Mouse (Mus musculus): ENCODE data around the gene Rfx7.
"Not testable (repeated sequence)": the region's sequence is repeated elsewhere in the genome, so short reads cannot be mapped to it uniquely, and the experiment has no call there.

Rfx7 gene

GRCm38 (mm10) chr9:72558780-72559179 lies 26.7 kb downstream of the Rfx7 start:
- no peak for DNase-seq

- no peak for DNase-seq
Observed at GRCm38 (mm10) chr9:72560316-72560715, 28.3 kb downstream of the Rfx7 start.

- DNase-seq, result no peak
Observed at GRCm38 (mm10) chr9:72563277-72563676, 31.2 kb downstream of the Rfx7 start.

GRCm38 (mm10) chr9:72567116-72567515 lies 35.1 kb downstream of the Rfx7 start:
- DNase-seq, result no peak

GRCm38 (mm10) chr9:72580216-72580615 lies 48.2 kb downstream of the Rfx7 start:
- DNase-seq, result no peak

GRCm38 (mm10) chr9:72590861-72591260 lies 58.8 kb downstream of the Rfx7 start:
- DNase-seq, result no peak

GRCm38 (mm10) chr9:72592016-72592415 lies 60.0 kb downstream of the Rfx7 start:
- no peak for DNase-seq

- DNase-seq, result not testable (repeated sequence)
Observed at GRCm38 (mm10) chr9:72594656-72595055, 62.6 kb downstream of the Rfx7 start.

- no peak for DNase-seq
Observed at GRCm38 (mm10) chr9:72600142-72600541, 68.1 kb downstream of the Rfx7 start.

GRCm38 (mm10) chr9:72609771-72610170 lies 77.7 kb downstream of the Rfx7 start:
- no peak for DNase-seq

GRCm38 (mm10) chr9:72613884-72614283 lies 81.8 kb downstream of the Rfx7 start:
- no peak for DNase-seq

GRCm38 (mm10) chr9:72614786-72615480 lies 82.9 kb downstream of the Rfx7 start:
- DNase-seq, result no peak

GRCm38 (mm10) chr9:72618037-72618436 lies 86.0 kb downstream of the Rfx7 start:
- DNase-seq, result no peak

GRCm38 (mm10) chr9:72623605-72624004 lies 91.6 kb downstream of the Rfx7 start:
- DNase-seq, result no peak

GRCm38 (mm10) chr9:72627598-72627997 lies 95.6 kb downstream of the Rfx7 start:
- DNase-seq, result no peak

- peak in 1 of 2 experiments; percentile 46 for DNase-seq
Observed at GRCm38 (mm10) chr9:72628591-72628990, 96.6 kb downstream of the Rfx7 start.

GRCm38 (mm10) chr9:72632198-72632597 lies 100.2 kb downstream of the Rfx7 start:
- no peak for DNase-seq

- no peak for DNase-seq
Observed at GRCm38 (mm10) chr9:72635134-72635533, 103.1 kb downstream of the Rfx7 start.

GRCm38 (mm10) chr9:72636547-72636946 lies 104.5 kb downstream of the Rfx7 start:
- DNase-seq, result no peak

GRCm38 (mm10) chr9:72637243-72637642 lies 105.2 kb downstream of the Rfx7 start:
- no peak for DNase-seq

- DNase-seq, result peak in 1 of 2 experiments; percentile 34
Observed at GRCm38 (mm10) chr9:72638951-72639842, 107.2 kb downstream of the Rfx7 start.

- peak; percentile 92 to 95 for DNase-seq
Observed at GRCm38 (mm10) chr9:72639843-72640621, 108.0 kb downstream of the Rfx7 start.

GRCm38 (mm10) chr9:72640642-72641041 lies 108.6 kb downstream of the Rfx7 start:
- DNase-seq, result no peak
